8 mouse cellular contexts compared by ENCODE assay signal in the genomic region with DNA sequence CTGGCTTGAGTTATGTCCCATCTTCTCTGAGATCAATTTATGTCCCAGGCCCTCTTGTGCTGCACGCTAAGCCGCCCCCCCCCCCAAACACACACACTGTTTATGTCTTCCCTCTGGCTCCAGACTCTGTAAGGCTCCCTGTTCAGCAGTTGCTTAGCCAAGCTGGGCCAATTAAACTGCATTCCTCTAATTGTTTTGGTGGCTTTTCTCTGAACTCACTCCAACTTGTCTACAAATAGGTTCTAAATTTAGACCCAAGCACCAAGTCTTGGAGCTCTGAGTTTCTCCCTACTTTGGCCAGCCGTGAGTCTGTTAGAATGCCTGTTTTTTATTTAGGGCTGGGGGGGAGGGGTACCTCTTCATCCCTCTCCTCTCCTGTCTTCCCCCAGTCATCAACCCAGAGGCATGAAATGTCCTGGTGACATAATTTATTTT.
A peak's percentile ranks its signal among the peaks of the same experiment; 100 is the strongest.
DNase-seq lines count a peak whose midpoint lies in the region; ATAC-seq lines count a peak whose summit lies in the region.
"Had no signal": no experiment of that assay in that cellular context is flagged by ENCODE, and none has a peak within 500 bp of the region (broad histone marks: within the 10 kb centered on the region; RNA-seq: fewer than 3 reads in every experiment).

No protein-coding gene starts in this region.

- H3K27me3 ChIP-seq in forebrain, embryonic 13.5 days = no peaks in the 10 kb centered on the region
- no peaks in the 10 kb centered on the region for H3K27me3 ChIP-seq in stomach, embryonic 16.5 days (ENCODE audit: control insufficient read depth, insufficient read depth, low read length)
- no peaks in the 10 kb centered on the region for H3K27me3 ChIP-seq in midbrain, embryonic 14.5 days (ENCODE audit: control insufficient read depth, insufficient read depth, low read length)
- H3K27me3 ChIP-seq: neural tube, embryonic 12.5 days had no signal

- peak overlapping the region; percentile 44 for H3K27ac ChIP-seq in forebrain, embryonic 13.5 days
- no peak overlapping the region for H3K27ac ChIP-seq in stomach, embryonic 16.5 days (ENCODE audit: low read length)
- H3K27ac ChIP-seq in midbrain, embryonic 14.5 days (replicated peaks; ENCODE audit: low read depth, low read length) = no peak overlapping the region
- H3K27ac ChIP-seq: neural tube, embryonic 12.5 days had no signal

- peaks cover 29% of the 10 kb centered on the region for H3K4me1 ChIP-seq in forebrain, embryonic 13.5 days
- H3K4me1 ChIP-seq in stomach, embryonic 16.5 days (ENCODE audit: control insufficient read depth, insufficient read depth, low read length) = peaks cover 2% of the 10 kb centered on the region; the same call in 1 of the 2 replicates
- H3K4me1 ChIP-seq in midbrain, embryonic 14.5 days (ENCODE audit: control insufficient read depth, insufficient read depth, low read length) = peaks cover 10% of the 10 kb centered on the region

- no peak overlapping the region for H3K9ac ChIP-seq in forebrain, embryonic 13.5 days
- H3K9ac ChIP-seq in stomach, embryonic 16.5 days (ENCODE audit: low read length) = no peak overlapping the region
- no peak overlapping the region for H3K9ac ChIP-seq in midbrain, embryonic 14.5 days (replicated peaks; ENCODE audit: low read length)
- H3K9ac ChIP-seq: neural tube, embryonic 12.5 days had no signal

- peak; percentile 84 for ATAC-seq in forebrain, embryonic 13.5 days
- peak; percentile 58 for ATAC-seq in stomach, embryonic 16.5 days (ENCODE audit: insufficient read depth, low FRiP score)
- ATAC-seq in midbrain, embryonic 14.5 days (ENCODE audit: low FRiP score, low TSS enrichment) = no peak

- peak; percentile 31 to 46 for DNase-seq in right cerebral cortex, postnatal 10 days (ENCODE audit: low spot score in 2 of 2)
- no peak for DNase-seq in right cerebral cortex, postnatal 25 days
- DNase-seq in kidney, postnatal 14 days = peak; percentile 52
- no peak for DNase-seq in adrenal gland, postnatal 10 days
- DNase-seq in midbrain, embryonic 14.5 days = no peak

- no peaks in the 10 kb centered on the region for H3K9me3 ChIP-seq in forebrain, embryonic 13.5 days (replicated peaks)
- no peaks in the 10 kb centered on the region for H3K9me3 ChIP-seq in stomach, embryonic 16.5 days (replicated peaks; ENCODE audit: control insufficient read depth, low read length)
- H3K9me3 ChIP-seq in midbrain, embryonic 14.5 days (ENCODE audit: control insufficient read depth, low read length) = no peaks in the 10 kb centered on the region
- H3K9me3 ChIP-seq: neural tube, embryonic 12.5 days had no signal

- no peak overlapping the region for H3K4me3 ChIP-seq in forebrain, embryonic 13.5 days
- no peak overlapping the region for H3K4me3 ChIP-seq in stomach, embryonic 16.5 days (replicated peaks; ENCODE audit: low read length)
- H3K4me3 ChIP-seq in midbrain, embryonic 14.5 days (replicated peaks; ENCODE audit: low read depth, low read length) = no peak overlapping the region
- H3K4me3 ChIP-seq: neural tube, embryonic 12.5 days had no signal

- no peak overlapping the region for H3K4me2 ChIP-seq in forebrain, embryonic 13.5 days
- H3K4me2 ChIP-seq in stomach, embryonic 16.5 days (ENCODE audit: low read depth, low read length) = no peak overlapping the region
- no peak overlapping the region for H3K4me2 ChIP-seq in midbrain, embryonic 14.5 days (ENCODE audit: low read length)
- H3K4me2 ChIP-seq: neural tube, embryonic 12.5 days had no signal

- WGBS in forebrain, embryonic 13.5 days = 21% methylated on average over 3 of the region's 3 CpGs
- WGBS in stomach, embryonic 16.5 days = 10% methylated on average over 3 of the region's 3 CpGs
- WGBS in midbrain, embryonic 14.5 days = 57% methylated on average over 3 of the region's 3 CpGs

- H3K36me3 ChIP-seq in forebrain, embryonic 13.5 days (ENCODE audit: poor library complexity, severe bottlenecking) = no peaks in the 10 kb centered on the region
- no peaks in the 10 kb centered on the region for H3K36me3 ChIP-seq in stomach, embryonic 16.5 days (ENCODE audit: control insufficient read depth, insufficient read depth, low read length)
- no peaks in the 10 kb centered on the region for H3K36me3 ChIP-seq in midbrain, embryonic 14.5 days (ENCODE audit: control insufficient read depth, insufficient read depth, low read length)
- H3K36me3 ChIP-seq: neural tube, embryonic 12.5 days had no signal

Comparison
In these comparisons a context has a peak if more than half of its experiments do, and no peak if none do; other contexts are left out.
1. DNase-seq: peak in right cerebral cortex, postnatal 10 days (2 of 2) and kidney, postnatal 14 days (single experiment); none in right cerebral cortex, postnatal 25 days (single experiment), adrenal gland, postnatal 10 days (single experiment) and midbrain, embryonic 14.5 days (single experiment).